Mouse (Mus musculus) v-Abl transformed pro-B cells (cell line): ENCODE measurements around the gene Psg20.
"Not testable (repeated sequence)": the region's sequence is repeated elsewhere in the genome, so short reads cannot be mapped to it uniquely, and the experiment has no call there.

Source experiments
- in situ Hi-C, 2 experiments: fragments of 400-800 bp; cut with MboI; formaldehyde crosslinking; loops; one replicate each; pipeline ENCODE4 v1.15.1; 2025; ENCODE audit not compliant: unreplicated experiment in 2 of 2

Gene Psg20

GRCm38 (mm10) chr7:18686085-18686484 is at the start of gene Psg20:
Gene Psg20 (minus strand): TSS chr7:18686185.
- in situ Hi-C loops, result loop anchor here in 1 of 2 experiments (10.0 to 25.0 kb wide), 3 partner anchors 1531 to 1724 kb away; partner anchors contain the start of genes Ceacam3, Pnmal1 and Psg16

GRCm38 (mm10) chr7:18734451-18734850 is 48.5 kb upstream of the Psg20 start:
- in situ Hi-C loops, result no loop called here

GRCm38 (mm10) chr7:18733111-18733510 is 47.1 kb upstream of the Psg20 start:
- in situ Hi-C loops, result no loop called here

- in situ Hi-C loops, result no loop called here
These were observed 42.4 kb upstream of the Psg20 start for GRCm38 (mm10) chr7:18728391-18728790.

GRCm38 (mm10) chr7:18725931-18726330 is 39.9 kb upstream of the Psg20 start:
- in situ Hi-C loops, result not testable (repeated sequence)

GRCm38 (mm10) chr7:18724001-18724400 is 38.0 kb upstream of the Psg20 start:
- in situ Hi-C loops, result no loop called here

- in situ Hi-C loops, result no loop called here
These were observed 31.8 kb upstream of the Psg20 start, which contains the start of gene Psg22 for GRCm38 (mm10) chr7:18717790-18718189. Gene Psg22 (plus strand): TSS chr7:18718090.

GRCm38 (mm10) chr7:18715546-18715945 is 29.6 kb upstream of the Psg20 start:
- in situ Hi-C loops, result no loop called here

DNA sequence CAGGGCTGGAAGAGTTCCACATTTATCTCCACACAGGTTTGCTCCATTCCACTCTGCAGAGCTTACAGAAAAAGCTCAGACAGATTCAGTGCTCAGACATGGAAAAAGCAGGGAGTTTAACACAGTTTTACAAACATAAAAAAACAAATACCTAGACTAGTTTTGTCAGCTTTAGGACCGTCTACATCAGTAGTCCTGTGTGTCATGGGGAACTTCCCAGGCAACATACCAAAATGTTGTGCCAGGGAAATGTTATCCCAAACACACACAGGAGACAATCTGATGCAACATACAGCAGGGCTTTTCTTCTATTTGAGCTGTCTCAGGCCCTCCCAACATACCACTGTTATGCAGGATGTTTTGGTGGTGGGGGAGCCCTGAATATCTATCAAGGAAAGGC is 24.9 kb upstream of the Psg20 start:
- in situ Hi-C loops, result no loop called here

- in situ Hi-C loops, result not testable (repeated sequence)
These were observed 24.3 kb upstream of the Psg20 start for GRCm38 (mm10) chr7:18710331-18710730.

DNA sequence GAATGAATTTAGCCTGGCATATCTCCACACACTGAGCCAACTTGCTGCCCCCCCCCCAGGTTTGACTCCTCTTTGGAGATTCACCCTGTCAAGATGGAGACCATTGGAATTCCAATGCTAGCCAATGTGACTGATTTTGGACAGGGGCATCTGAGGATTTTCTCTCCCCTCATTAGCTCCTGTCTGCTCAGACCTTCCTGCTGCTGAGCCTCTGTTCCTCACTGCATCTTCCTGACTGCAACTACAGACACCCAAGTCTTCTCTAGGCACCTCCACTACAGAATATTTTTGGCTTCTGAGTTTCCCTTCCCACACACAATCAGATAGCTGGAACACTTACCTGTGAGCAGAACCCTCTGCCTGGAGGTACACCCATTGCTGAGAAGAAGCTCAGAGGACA is 399 bp downstream of the Psg20 start:
- in situ Hi-C loops, result loop anchor here in 1 of 2 experiments (10.0 to 25.0 kb wide), 3 partner anchors 1531 to 1723 kb away; partner anchors contain the start of genes Ceacam3, Pnmal1 and Psg16

DNA sequence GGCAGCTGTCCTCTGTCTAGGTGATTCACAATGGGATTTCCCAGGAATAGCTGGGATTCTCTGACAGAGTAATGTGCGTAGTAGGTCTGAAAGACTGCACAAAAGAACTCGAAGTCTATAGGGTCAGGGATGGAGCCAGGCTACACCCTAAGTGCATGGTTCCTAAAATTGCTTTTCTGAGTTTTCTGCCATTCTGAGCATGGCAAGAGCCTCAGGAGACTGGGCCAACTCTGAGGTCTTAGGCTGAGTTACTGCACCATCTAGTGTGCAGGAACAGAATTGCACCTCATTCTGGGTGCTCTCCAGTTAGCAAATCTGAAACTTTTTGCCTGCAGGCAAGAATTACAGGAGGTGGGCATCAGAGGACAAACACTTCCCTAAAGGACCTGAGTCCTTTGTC is 6.2 kb downstream of the Psg20 start:
- in situ Hi-C loops, result loop anchor here in 1 of 2 experiments (10.0 to 25.0 kb wide), 3 partner anchors 1525 to 1717 kb away; partner anchors contain the start of genes Ceacam3, Pnmal1 and Psg16

GRCm38 (mm10) chr7:18656625-18657024 is 29.4 kb downstream of the Psg20 start, which contains the start of gene Psg21:
Gene Psg21 (minus strand): TSS chr7:18656725.
- in situ Hi-C loops, result not testable (repeated sequence)

GRCm38 (mm10) chr7:18626921-18627320 is 59.1 kb downstream of the Psg20 start:
- in situ Hi-C loops, result not testable (repeated sequence)
